Mouse (Mus musculus): ENCODE measurements around the gene Galnt10. TPM values are rescaled to one million over a fixed set of nuclear protein-coding genes. Genes with fewer than 3 reads are reported as not detected.

Galnt10 gene
- total RNA-seq, 2 experiments from 2014 or later = 5.9 to 7.4 TPM

DNA sequence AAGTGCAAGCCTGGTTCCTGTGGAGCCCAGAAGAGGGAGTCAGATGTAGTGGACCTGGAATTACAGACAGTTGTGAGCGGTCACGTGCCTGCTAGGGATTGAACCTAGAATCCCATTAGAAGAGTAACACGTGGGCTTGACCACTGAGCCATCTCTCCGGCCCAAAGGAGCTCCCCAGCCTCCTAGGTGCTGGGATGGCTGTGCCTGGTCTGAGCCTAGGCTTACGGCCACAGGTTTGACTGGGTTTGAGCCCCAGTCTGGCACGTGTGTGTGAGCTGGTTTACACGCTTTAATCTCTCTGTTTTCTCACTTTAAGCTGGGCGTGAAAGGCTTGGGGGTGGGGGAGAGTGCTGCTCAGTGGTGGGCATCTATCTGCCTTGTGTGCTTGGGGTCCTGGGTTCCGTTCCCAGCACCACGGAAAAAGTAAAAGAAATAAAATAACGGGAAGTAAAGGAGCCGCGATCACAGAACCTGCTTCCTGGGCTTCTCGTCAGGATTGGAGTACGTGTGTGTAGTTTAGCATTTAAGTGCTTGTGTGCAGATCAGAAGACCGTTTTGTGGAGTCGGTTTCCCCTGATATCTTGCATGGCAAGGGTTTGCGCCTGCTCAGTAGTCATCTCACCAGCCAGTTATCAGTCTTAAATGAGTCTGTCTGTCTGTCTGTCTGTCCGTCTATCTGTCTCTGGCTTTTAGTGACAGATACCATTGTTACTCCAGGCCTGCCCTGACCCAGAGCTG is 16.4 kb downstream of the Galnt10 start:
- intact Hi-C loops (cut with DNase I) = no loop called here
- DNase-seq (ENCODE audit: extremely low spot score in 1 of 2, low spot score in 2 of 2) = no peak
- no peak for TF ChIP-seq CTCF (IDR thresholded peaks at IDR 0.05)
- no peak overlapping the region for H3K27ac ChIP-seq
- H3K4me3 ChIP-seq = no peak overlapping the region

DNA sequence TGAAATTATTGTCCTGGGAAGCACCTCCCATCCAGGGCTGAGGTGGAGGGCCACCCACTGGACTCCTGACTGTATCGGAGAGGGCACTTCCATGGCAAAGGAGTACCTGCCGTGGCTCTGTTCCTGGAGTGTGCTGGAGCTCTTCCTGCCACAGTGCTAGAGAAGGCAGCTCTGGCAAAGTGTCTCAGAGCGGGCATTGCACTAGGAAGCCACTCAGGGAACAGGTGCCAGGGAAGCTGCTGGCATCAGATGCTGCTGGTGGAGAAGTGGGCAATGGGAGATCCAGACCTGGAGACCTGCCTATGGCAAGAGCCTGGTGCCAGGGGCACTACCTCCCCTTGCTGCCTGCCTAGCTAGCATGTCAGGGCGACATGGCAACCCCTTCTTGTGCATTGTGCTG is 17.0 kb downstream of the Galnt10 start:
- TF ChIP-seq CTCF (IDR thresholded peaks at IDR 0.05) = no peak
- Histone ChIP-seq H3K4me3 (no peak overlapping the region), H3K27ac (no peak overlapping the region)
- no peak for DNase-seq (ENCODE audit: extremely low spot score in 1 of 2, low spot score in 2 of 2)
- intact Hi-C loops (cut with DNase I) = no loop called here

DNA sequence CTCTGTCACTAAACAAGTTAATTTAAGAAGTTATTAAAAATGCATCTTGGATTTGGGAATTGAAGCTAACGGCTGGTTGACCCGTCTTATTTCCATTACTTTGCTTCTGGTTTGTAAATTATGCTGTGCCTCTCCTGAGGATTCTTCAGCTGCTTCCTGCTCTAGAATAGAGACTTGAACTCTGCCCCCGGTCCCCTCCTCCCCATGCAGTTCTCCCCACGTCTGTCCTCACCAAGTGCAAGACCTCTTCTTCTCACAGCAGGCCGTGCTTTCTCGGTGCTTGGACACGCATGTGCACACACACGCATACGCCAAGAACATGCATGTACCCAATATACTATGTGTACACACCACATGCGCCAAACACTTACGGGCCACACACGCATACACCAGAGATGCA is 18.0 kb downstream of the Galnt10 start:
- TF ChIP-seq CTCF (IDR thresholded peaks at IDR 0.05) = no peak

DNA sequence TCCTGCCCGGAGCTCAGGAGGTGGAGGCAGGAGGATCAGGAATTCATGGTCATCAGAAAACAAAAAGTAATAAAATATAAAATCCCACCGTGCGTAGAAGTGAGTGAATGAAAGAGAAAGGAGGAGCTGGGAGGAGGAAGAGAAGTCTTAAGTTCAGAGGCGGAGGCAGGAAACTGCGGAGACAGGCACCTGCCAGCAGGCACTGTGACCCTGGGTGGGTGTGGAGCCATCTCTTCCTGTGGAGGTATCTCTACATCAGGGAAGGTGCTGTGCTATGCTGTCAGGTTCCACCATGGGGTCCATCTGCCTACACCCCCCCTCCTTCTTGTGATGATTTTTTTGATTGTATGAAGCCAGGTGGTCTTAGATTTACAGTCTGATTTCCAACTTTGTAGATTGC is 19.5 kb downstream of the Galnt10 start:
- Histone ChIP-seq H3K4me3 (no peak overlapping the region), H3K27ac (no peak overlapping the region)
- intact Hi-C loops (cut with DNase I) = no loop called here
- TF ChIP-seq CTCF (IDR thresholded peaks at IDR 0.05) = no peak
- DNase-seq (ENCODE audit: extremely low spot score in 1 of 2, low spot score in 2 of 2) = no peak

More for the DNA sequence above, 18.0 kb downstream of the Galnt10 start:
- H3K4me3 ChIP-seq = no peak overlapping the region
- DNase-seq (ENCODE audit: extremely low spot score in 1 of 2, low spot score in 2 of 2) = no peak
- no peak overlapping the region for H3K27ac ChIP-seq
- intact Hi-C loops (cut with DNase I) = no loop called here

DNA sequence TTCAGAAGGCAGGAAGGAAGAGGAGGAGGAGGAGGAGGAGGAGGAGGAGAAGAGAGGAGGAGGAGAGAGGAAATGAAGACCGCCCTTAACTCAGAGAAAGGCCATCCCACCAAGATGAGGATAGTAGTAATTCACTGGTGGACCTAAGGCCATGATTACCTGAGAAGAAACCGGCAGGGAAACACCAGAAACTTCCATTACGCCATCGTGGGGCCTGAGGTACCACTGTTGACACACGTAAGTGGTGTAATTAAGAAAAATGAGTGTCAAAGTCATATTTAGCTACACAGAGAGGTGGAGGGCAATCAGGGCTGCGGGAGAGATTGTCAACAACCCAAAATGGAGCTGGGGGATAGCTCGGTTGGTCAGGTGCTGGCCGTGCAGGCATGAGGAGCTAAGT is 23.0 kb downstream of the Galnt10 start:
- intact Hi-C loops (cut with DNase I) = no loop called here
- TF ChIP-seq CTCF (IDR thresholded peaks at IDR 0.05) = no peak
- no peak overlapping the region for H3K4me3 ChIP-seq
- DNase-seq (ENCODE audit: extremely low spot score in 1 of 2, low spot score in 2 of 2) = no peak
- H3K27ac ChIP-seq = no peak overlapping the region

DNA sequence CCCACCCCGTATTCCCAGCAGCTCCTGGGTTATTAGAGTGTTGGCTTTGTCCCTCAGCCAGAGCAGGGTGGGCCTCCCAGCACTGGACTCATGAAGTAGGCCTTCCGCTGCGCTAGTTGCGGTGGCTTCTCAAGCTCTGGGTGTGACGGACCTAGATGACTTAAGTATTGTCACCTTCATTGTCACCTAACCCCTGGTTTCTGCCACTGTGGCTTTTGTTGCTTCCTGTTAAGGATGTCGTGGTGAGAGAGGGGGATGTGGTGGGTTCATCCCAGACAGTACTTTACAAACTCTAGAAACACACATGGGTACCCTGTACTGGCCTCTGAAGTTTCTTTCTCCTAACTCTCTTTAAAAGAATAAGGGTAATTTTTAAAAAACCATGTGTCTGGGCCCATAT is 24.3 kb downstream of the Galnt10 start:
- H3K4me3 ChIP-seq = no peak overlapping the region
- DNase-seq (ENCODE audit: extremely low spot score in 1 of 2, low spot score in 2 of 2) = no peak
- no peak for TF ChIP-seq CTCF (IDR thresholded peaks at IDR 0.05)
- intact Hi-C loops (cut with DNase I) = no loop called here
- no peak overlapping the region for H3K27ac ChIP-seq

DNA sequence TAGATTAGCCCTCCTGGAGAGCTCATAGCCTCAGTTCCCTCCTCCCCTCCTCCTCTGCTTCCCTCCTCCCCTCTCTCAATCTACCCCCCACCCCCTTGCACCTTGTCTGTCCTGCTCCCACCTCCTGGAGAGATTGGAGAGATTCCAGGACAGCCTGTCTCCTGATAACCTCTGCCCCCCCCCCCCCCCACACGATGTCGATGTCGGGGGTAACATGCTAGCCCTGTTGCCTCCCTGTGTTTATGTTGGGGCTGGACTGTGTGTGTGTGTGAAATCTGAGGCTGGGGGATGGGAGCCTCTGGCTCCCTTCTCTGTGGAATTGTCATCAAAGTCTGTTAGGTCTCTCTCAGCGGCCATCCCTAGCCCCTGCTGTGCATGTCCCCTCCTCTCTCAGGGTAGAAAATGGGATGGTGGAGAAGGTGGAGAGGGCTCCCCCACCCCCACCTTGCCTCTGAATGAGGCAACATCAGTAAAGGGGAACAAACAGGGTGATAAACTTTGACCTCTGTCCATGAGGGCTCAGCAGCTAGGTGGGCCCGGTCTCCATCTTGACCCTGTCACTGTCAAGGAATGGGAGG is 26.0 kb downstream of the Galnt10 start:
- Histone ChIP-seq H3K4me3 (no peak overlapping the region), H3K27ac (no peak overlapping the region)
- no peak for TF ChIP-seq CTCF (IDR thresholded peaks at IDR 0.05)
- no peak for DNase-seq (ENCODE audit: extremely low spot score in 1 of 2, low spot score in 2 of 2)
- intact Hi-C loops (cut with DNase I) = no loop called here

DNA sequence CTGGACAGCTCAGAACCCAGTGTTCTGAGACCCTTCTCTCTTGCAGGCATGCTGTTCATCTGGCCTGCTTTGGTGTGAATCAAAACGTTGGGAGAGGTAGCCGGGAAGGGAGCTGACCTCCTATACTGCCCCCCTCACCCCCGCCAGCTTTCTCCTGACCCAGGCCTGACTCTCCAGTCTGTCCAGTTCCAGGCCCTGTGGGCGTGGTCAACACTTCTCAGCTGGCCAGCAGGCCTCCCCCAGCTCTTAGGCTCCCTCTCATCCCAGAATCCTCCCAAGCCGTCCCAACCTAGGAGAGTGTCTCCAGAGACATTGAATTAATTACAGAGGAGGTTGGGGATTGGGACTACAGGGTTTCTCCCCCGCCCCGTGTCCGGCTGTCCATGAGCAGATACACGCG is 26.6 kb downstream of the Galnt10 start:
- intact Hi-C loops (cut with DNase I) = no loop called here

DNA sequence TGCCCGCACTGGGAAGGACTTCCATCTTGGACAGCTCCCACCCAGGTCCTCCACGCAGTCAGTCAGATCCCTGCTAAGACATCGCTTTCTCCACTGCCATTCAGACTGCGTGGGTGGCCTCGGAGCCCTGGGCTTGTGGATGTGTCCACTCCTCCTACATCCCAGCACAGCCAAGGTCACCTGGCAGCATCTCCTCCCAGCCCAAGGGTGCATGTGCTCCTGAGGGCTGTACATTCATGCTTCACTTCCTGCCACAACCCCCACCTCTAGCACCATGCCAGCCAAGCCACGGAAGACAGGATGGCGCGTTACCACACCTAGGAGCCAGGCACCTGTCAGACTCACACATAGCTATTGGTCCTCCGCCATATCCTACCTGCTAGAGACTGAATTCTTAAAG is 27.8 kb downstream of the Galnt10 start:
- no peak for DNase-seq (ENCODE audit: extremely low spot score in 1 of 2, low spot score in 2 of 2)
- intact Hi-C loops (cut with DNase I) = no loop called here

More for the DNA sequence above, 26.6 kb downstream of the Galnt10 start:
- no peak for DNase-seq (ENCODE audit: extremely low spot score in 1 of 2, low spot score in 2 of 2)
- H3K27ac ChIP-seq = no peak overlapping the region
- TF ChIP-seq CTCF (IDR thresholded peaks at IDR 0.05) = no peak
- no peak overlapping the region for H3K4me3 ChIP-seq

DNA sequence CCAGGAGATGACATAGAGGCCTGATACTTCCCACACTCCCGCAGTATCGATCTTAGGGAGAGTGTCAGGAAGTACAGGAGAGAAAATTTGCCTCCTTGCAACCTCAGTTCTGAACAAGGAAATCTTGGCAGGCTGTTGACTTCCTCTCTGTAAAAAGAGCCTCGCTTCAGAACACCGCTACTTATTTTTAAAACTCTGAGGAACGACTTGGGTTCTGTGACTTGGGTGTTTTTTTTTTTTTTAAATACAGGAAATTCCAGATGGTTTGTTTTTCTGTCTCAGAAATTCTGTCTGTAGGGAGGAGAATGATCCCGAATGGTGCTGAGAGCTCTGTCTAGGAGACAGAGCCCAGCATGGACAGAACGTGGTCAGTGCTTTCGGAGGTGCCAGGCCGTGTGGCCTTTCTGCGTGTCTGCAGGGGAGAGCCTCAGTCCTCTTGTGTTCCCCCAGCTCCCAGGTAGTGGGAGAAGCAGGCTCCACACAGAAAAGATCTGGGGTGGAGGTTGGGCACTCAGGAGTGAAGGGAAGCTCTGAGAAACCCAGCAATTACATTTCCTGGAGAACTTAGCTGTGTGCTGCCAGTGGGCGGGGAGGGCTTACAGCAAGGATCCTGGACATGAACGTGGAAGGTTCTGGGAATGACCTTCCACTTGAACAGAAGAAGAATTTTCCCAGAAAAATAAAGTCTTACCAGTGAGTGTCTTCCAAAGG is 28.9 kb downstream of the Galnt10 start:
- H3K27ac ChIP-seq = peak overlapping the region; percentile 78
- DNase-seq (ENCODE audit: extremely low spot score in 1 of 2, low spot score in 2 of 2) = no peak
- H3K4me3 ChIP-seq = no peak overlapping the region
- no peak for TF ChIP-seq CTCF (IDR thresholded peaks at IDR 0.05)
- intact Hi-C loops (cut with DNase I) = no loop called here

More for the DNA sequence above, 27.8 kb downstream of the Galnt10 start:
- no peak for TF ChIP-seq CTCF (IDR thresholded peaks at IDR 0.05)
- no peak overlapping the region for H3K27ac ChIP-seq
- no peak overlapping the region for H3K4me3 ChIP-seq

DNA sequence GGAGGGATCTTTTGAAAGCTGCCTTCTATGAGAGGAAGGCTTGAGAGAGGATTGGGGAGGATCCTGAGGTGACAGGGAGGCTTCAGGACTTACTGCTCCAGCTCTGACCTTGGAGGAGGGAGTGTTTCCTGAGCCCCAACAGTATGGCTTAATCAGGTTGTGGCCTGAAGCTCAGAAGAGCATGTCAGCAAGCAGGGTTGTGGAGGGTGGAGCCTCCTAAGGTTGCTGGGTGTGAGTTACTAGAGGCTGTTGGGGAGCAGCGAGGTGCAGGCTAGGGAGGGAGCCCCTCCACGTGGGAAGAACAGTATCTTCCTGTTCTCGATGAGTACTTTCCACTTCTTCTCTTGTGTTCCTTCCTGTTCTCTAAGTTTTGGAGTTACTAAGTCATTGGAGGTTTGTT is 32.0 kb downstream of the Galnt10 start:
- Histone ChIP-seq H3K4me3 (no peak overlapping the region), H3K27ac (no peak overlapping the region)
- intact Hi-C loops (cut with DNase I) = no loop called here
- no peak for DNase-seq (ENCODE audit: extremely low spot score in 1 of 2, low spot score in 2 of 2)
- TF ChIP-seq CTCF (IDR thresholded peaks at IDR 0.05) = no peak

DNA sequence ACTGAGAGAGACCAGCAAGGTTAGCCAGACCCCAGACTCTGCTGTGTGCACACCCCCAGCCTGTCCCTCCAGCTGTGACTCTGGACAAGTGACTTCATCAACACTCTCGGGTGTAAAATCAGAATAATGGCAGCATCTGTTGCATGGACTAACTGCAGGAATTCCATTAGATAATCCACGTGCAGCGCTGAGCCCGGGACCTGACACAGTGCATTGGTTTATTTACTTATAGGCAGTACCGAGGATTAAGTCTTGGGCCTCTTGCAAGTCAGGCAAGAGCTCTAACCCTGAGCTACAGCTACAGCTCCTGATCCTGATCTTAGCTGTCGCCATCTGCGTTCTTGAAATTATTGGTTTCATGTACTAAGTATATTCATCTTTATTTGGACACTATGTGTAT is 37.3 kb downstream of the Galnt10 start:
- no peak for DNase-seq (ENCODE audit: extremely low spot score in 1 of 2, low spot score in 2 of 2)
- no peak overlapping the region for H3K27ac ChIP-seq
- no peak overlapping the region for H3K4me3 ChIP-seq
- intact Hi-C loops (cut with DNase I) = no loop called here
- TF ChIP-seq CTCF (IDR thresholded peaks at IDR 0.05) = no peak

Data from left cerebral cortex, adult 2 months (tissue).